Mouse (Mus musculus): ENCODE measurements around the gene Ap3d1. TPM values are rescaled to one million over a fixed set of nuclear protein-coding genes. Genes with fewer than 3 reads are reported as not detected.

The Ap3d1 gene
- polyA plus RNA-seq (2014; fragmentation: Nextera tagmentation; extraction: Ambion mirVana): 51.5 and 59.3 TPM in 2 replicates

DNA sequence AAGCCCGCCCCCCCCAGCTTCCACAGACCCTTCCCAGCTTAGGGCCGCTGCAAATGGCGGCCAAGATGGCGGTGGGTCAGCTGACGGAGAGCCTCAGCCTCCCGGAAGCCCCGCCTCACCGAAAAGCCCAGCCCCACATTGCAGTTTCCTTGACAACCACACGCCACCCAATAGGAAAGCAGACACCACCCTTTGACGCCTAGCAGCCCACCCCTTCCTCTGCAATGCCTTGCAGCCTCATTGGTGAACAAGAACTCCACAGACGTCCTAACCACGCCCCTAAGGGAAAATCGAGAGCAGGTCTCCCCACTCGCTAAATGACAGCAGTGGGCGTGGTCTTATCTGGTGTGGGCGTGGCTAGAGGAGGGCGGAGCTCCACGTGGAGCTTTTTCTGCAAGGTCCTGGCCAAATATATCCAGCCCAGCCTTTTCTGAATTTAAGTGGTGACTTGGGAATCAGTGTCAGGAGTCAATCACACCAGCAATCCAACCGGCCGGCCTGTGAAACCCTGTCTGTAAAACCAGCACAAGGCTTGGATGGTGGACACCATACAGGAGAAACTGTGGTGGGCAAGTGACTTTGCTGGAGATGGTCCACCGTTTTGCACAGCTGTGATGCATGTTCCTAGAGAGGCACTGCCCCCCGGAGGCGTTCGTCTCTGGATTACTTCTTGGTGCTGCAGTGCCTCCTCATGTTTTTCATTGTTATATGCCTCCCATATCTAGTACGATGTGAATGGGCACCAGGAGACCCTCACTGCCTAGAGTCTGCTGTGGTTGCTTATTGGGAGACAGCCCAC is at the start of gene Ap3d1:
Gene Ap3d1, minus strand, starts transcription at position 85 of the 799 bp plus-strand sequence.
- Histone ChIP-seq H3K36me3 (ENCODE audit: control insufficient read depth, insufficient read depth, low read length) (no peaks in the 10 kb centered on the region), H3K9me3 (replicated peaks; ENCODE audit: control insufficient read depth, low read length) (no peaks in the 10 kb centered on the region), H3K4me1 (ENCODE audit: control insufficient read depth, insufficient read depth, low read length) (peaks cover 12% of the 10 kb centered on the region), H3K9ac (ENCODE audit: low read depth, low read length) (peak within 1 kb of the TSS; percentile 97), H3K4me2 (peak within 1 kb of the TSS; percentile 87), H3K27ac (ENCODE audit: low read depth, low read length) (peak within 1 kb of the TSS; percentile 87), H3K4me3 (ENCODE audit: low read depth, low read length) (peak within 1 kb of the TSS; percentile 99), H3K27me3 (ENCODE audit: control insufficient read depth, insufficient read depth, low read length) (no peaks in the 10 kb centered on the region)
- WGBS (ENCODE audit: insufficient replicate concordance): 2% methylated on average over 25 of the region's 25 CpGs
- ATAC-seq (replicated peaks; ENCODE audit: insufficient number of reproducible peaks, low FRiP score, low TSS enrichment): peak; percentile 96

DNA sequence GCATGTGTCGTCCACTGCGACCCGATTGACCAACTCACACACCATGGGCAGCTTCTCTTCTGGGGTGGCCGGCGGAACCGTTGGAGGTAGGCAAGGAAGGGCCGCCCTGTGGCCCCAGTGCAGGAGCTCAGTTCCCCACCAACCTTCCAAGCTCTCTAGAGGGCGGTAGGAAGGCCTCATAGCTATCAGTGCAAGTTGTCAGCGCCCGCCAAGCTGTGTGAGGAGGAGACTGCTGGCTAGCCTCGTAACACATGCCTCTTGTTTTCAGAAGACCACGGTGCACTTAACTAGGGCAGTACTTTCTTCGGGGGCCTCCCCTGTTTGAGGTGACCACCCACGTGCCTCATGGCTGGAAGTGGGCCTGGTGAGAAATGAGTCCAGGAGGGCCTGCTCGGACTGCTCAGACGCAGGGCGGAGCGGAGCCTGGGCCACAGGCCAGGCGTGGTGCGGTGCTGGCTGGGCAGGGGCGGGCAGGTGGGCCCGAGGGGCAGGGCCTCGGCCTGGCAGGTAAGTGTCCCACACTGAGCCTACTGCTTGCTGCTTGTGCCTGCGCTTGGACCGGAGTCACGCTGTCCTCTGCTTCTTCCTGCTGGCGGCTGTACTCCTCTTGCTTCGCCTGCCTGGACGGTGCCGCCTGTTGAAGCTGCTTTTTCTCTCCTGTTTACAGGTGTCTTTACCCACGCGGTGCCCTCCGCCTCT is 49.6 kb upstream of the Ap3d1 start:
- H3K27ac ChIP-seq (ENCODE audit: low read depth, low read length): peak overlapping the region; percentile 6
- H3K27me3 ChIP-seq (ENCODE audit: control insufficient read depth, insufficient read depth, low read length): no peaks in the 10 kb centered on the region
- no peak overlapping the region for H3K4me3 ChIP-seq (ENCODE audit: low read depth, low read length)
- 68% methylated on average over 33 of the region's 33 CpGs for WGBS (ENCODE audit: insufficient replicate concordance)
- 0 out of 2 replicates have a peak, but pooled peaks have one; percentile 15 for ATAC-seq (replicated peaks; ENCODE audit: insufficient number of reproducible peaks, low FRiP score, low TSS enrichment)
- H3K36me3 ChIP-seq (ENCODE audit: control insufficient read depth, insufficient read depth, low read length): peaks cover 61% of the 10 kb centered on the region
- H3K9ac ChIP-seq (ENCODE audit: low read depth, low read length): no peak overlapping the region
- peaks cover 23% of the 10 kb centered on the region for H3K4me1 ChIP-seq (ENCODE audit: control insufficient read depth, insufficient read depth, low read length)
- no peak overlapping the region for H3K4me2 ChIP-seq
- H3K9me3 ChIP-seq (replicated peaks; ENCODE audit: control insufficient read depth, low read length): no peaks in the 10 kb centered on the region

DNA sequence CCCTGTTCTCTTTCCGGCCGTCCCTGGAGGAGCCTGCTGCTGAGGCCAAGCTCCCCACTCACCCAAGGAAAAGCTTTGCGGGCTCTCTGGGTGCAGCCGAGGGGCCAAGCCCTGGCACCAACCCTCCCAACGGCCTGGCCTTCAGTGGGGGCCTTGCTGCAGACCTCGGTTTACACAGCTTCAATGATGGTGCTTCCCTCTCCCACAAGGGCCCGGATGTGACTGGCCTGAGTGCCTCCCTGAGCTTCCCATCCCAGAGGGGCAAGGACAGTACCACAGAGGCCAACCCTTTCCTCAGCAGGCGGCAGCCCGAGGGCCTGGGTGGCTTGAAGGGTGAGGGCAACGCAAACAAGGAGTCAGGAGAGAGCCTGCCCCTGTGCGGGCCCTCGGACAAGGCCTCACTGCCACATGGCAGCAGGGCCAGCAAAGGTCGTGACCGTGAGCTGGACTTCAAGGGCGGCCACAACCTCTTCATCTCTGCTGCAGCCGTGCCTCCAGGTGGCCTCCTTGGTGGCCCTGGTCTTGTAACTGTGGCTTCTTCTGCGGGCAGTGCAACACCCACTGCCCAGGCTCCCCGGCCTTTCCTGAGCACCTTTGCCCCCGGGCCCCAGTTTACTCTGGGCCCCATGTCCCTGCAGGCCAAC is 48.8 kb upstream of the Ap3d1 start:
- Histone ChIP-seq H3K9me3 (replicated peaks; ENCODE audit: control insufficient read depth, low read length) (no peaks in the 10 kb centered on the region), H3K4me3 (ENCODE audit: low read depth, low read length) (no peak overlapping the region), H3K9ac (ENCODE audit: low read depth, low read length) (no peak overlapping the region), H3K4me1 (ENCODE audit: control insufficient read depth, insufficient read depth, low read length) (peaks cover 18% of the 10 kb centered on the region), H3K27me3 (ENCODE audit: control insufficient read depth, insufficient read depth, low read length) (no peaks in the 10 kb centered on the region), H3K36me3 (ENCODE audit: control insufficient read depth, insufficient read depth, low read length) (peaks cover 65% of the 10 kb centered on the region), H3K27ac (ENCODE audit: low read depth, low read length) (no peak overlapping the region; the same call in 1 of the 2 replicates), H3K4me2 (no peak overlapping the region)
- 75% methylated on average over 19 of the region's 19 CpGs for WGBS (ENCODE audit: insufficient replicate concordance)
- no peak for ATAC-seq (replicated peaks; ENCODE audit: insufficient number of reproducible peaks, low FRiP score, low TSS enrichment)

DNA sequence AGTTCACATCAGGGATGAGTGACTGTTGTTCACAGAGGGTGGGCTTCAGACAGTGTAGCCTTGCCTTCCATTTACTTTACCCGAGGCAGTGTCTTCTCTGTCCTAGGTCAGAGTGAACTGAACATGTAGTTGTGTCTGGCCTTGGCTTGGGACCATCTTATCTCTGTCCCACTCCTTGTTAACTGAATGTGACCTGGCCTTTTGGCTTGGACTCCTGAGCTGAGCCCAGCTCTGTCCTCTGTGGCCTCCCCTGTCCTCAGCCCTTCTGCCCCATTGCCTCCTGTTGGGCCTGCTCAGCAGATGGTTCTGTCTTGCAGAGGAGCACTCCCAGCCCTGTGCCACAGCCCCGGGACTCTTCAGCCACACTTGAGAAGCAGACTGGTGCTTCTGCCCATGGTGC is 45.5 kb upstream of the Ap3d1 start:
- Histone ChIP-seq H3K4me3 (ENCODE audit: low read depth, low read length) (no peak overlapping the region), H3K27me3 (ENCODE audit: control insufficient read depth, insufficient read depth, low read length) (no peaks in the 10 kb centered on the region), H3K9ac (ENCODE audit: low read depth, low read length) (no peak overlapping the region), H3K36me3 (ENCODE audit: control insufficient read depth, insufficient read depth, low read length) (peaks cover 59% of the 10 kb centered on the region), H3K9me3 (replicated peaks; ENCODE audit: control insufficient read depth, low read length) (no peaks in the 10 kb centered on the region), H3K27ac (ENCODE audit: low read depth, low read length) (no peak overlapping the region), H3K4me1 (ENCODE audit: control insufficient read depth, insufficient read depth, low read length) (peaks cover 18% of the 10 kb centered on the region), H3K4me2 (no peak overlapping the region)
- ATAC-seq (replicated peaks; ENCODE audit: insufficient number of reproducible peaks, low FRiP score, low TSS enrichment): no peak
- WGBS (ENCODE audit: insufficient replicate concordance): 83% methylated on average over 2 of the region's 2 CpGs

DNA sequence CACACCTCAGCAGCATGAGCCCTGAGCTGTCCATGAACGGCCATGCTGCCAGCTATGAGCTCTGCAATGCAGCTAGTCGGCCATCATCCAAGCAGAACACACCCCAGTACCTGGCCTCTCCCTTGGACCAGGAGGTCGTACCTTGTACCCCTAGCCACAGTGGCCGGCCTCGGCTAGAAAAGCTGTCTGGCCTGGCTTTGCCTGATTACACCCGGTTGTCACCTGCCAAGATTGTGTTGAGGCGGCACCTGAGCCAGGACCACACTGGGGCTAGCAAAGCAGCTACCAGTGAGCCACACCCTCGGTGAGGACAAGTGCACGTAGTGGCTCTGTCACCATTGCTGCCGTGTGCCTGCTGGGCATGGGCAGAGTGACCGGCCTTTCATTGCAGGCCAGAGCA is 43.9 kb upstream of the Ap3d1 start:
- Histone ChIP-seq H3K36me3 (ENCODE audit: control insufficient read depth, insufficient read depth, low read length) (peaks cover 59% of the 10 kb centered on the region), H3K4me2 (no peak overlapping the region), H3K27ac (ENCODE audit: low read depth, low read length) (no peak overlapping the region), H3K9ac (ENCODE audit: low read depth, low read length) (no peak overlapping the region), H3K9me3 (replicated peaks; ENCODE audit: control insufficient read depth, low read length) (no peaks in the 10 kb centered on the region), H3K4me1 (ENCODE audit: control insufficient read depth, insufficient read depth, low read length) (peaks cover 3% of the 10 kb centered on the region), H3K4me3 (ENCODE audit: low read depth, low read length) (no peak overlapping the region), H3K27me3 (ENCODE audit: control insufficient read depth, insufficient read depth, low read length) (no peaks in the 10 kb centered on the region)
- WGBS (ENCODE audit: insufficient replicate concordance): 92% methylated on average over 11 of the region's 11 CpGs
- no peak for ATAC-seq (replicated peaks; ENCODE audit: insufficient number of reproducible peaks, low FRiP score, low TSS enrichment)

DNA sequence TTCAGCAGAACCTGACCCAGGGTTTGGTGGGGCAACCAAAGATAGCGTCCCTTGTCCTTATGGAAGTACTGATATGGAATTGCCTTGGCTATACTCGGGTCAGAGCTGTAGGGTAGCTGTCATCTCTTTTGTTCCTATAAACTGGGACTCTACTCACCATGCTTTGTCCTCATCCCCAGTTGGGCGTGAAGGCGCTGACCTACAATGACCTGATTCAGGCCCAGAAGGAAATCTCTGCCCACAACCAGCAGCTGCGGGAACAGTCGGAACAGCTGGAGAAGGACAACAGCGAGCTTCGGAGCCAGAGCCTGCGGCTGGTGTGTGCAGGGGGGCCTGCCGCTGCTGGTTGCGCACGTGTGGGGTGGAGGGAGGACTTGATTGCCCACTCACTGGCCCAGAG is 42.8 kb upstream of the Ap3d1 start:
- WGBS (ENCODE audit: insufficient replicate concordance): 88% methylated on average over 12 of the region's 12 CpGs
- ATAC-seq (replicated peaks; ENCODE audit: insufficient number of reproducible peaks, low FRiP score, low TSS enrichment): no peak
- no peak overlapping the region for H3K9ac ChIP-seq (ENCODE audit: low read depth, low read length)
- H3K36me3 ChIP-seq (ENCODE audit: control insufficient read depth, insufficient read depth, low read length): peaks cover 56% of the 10 kb centered on the region
- H3K27ac ChIP-seq (ENCODE audit: low read depth, low read length): no peak overlapping the region
- no peaks in the 10 kb centered on the region for H3K4me1 ChIP-seq (ENCODE audit: control insufficient read depth, insufficient read depth, low read length)
- H3K4me2 ChIP-seq: no peak overlapping the region
- H3K4me3 ChIP-seq (ENCODE audit: low read depth, low read length): no peak overlapping the region
- no peaks in the 10 kb centered on the region for H3K27me3 ChIP-seq (ENCODE audit: control insufficient read depth, insufficient read depth, low read length)
- H3K9me3 ChIP-seq (replicated peaks; ENCODE audit: control insufficient read depth, low read length): no peaks in the 10 kb centered on the region

DNA sequence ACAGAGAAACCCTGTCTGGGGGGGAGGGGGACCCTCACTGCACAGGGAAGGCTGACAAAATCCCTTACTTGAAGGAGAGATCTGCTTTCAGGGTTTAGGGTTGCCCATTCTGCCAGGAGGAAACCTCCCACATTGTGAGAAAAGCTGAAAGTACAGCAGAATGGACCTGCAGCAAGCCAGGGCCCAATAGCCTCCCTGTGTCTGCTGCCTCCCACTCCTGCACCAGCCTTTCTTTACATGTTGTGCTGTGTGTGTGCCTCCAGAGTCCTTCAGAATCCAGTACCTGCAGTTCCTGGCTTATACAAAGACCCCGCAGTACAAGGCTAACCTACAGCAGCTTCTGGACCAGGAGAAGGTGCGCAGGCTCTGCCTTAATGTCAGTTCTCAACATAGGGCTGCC is 42.2 kb upstream of the Ap3d1 start:
- Histone ChIP-seq H3K4me2 (no peak overlapping the region), H3K4me1 (ENCODE audit: control insufficient read depth, insufficient read depth, low read length) (no peaks in the 10 kb centered on the region), H3K36me3 (ENCODE audit: control insufficient read depth, insufficient read depth, low read length) (peaks cover 55% of the 10 kb centered on the region), H3K27ac (ENCODE audit: low read depth, low read length) (no peak overlapping the region), H3K9ac (ENCODE audit: low read depth, low read length) (no peak overlapping the region), H3K27me3 (ENCODE audit: control insufficient read depth, insufficient read depth, low read length) (no peaks in the 10 kb centered on the region), H3K9me3 (replicated peaks; ENCODE audit: control insufficient read depth, low read length) (no peaks in the 10 kb centered on the region), H3K4me3 (ENCODE audit: low read depth, low read length) (no peak overlapping the region)
- WGBS (ENCODE audit: insufficient replicate concordance): 95% methylated on average over 2 of the region's 2 CpGs
- ATAC-seq (replicated peaks; ENCODE audit: insufficient number of reproducible peaks, low FRiP score, low TSS enrichment): no peak

DNA sequence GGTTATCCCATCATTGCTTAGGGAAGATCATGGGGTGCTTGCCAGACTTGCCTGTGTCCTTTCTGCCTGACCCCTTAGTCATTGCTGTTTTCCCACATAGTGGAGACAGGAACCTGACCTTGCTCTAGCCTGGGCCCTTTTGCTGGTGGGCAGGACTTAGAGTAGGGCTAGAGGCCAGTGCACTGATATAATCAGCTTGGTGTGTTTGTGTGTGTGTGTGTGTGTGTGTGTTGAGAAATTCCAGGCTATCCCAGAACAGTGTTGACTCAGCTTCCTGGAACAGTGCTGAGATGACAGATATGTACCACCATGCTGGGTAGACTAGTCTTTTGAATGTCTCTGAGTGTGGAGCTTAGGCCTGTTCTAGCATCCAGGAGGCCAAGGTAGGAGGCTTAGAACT is 37.5 kb upstream of the Ap3d1 start:
- H3K4me2 ChIP-seq: no peak overlapping the region
- H3K27ac ChIP-seq (ENCODE audit: low read depth, low read length): no peak overlapping the region
- no peaks in the 10 kb centered on the region for H3K27me3 ChIP-seq (ENCODE audit: control insufficient read depth, insufficient read depth, low read length)
- no peak for ATAC-seq (replicated peaks; ENCODE audit: insufficient number of reproducible peaks, low FRiP score, low TSS enrichment)
- peaks cover 43% of the 10 kb centered on the region for H3K36me3 ChIP-seq (ENCODE audit: control insufficient read depth, insufficient read depth, low read length)
- no peak overlapping the region for H3K9ac ChIP-seq (ENCODE audit: low read depth, low read length)
- H3K9me3 ChIP-seq (replicated peaks; ENCODE audit: control insufficient read depth, low read length): no peaks in the 10 kb centered on the region
- H3K4me3 ChIP-seq (ENCODE audit: low read depth, low read length): no peak overlapping the region
- H3K4me1 ChIP-seq (ENCODE audit: control insufficient read depth, insufficient read depth, low read length): peaks cover 19% of the 10 kb centered on the region
